Mouse (Mus musculus): Measurements from ENCODE around the gene Baz1b.

GRCm38 (mm10) chr5:135230186-135230585 is 43.1 kb downstream of the Baz1b start:
- no peak for TF ChIP-seq MYOD1 (IDR thresholded peaks at IDR 0.05; ENCODE audit: control insufficient read depth in 1 of 3, insufficient read length in 2 of 3, low read depth in 2 of 3)
- no peak for TF ChIP-seq TCF12 (IDR thresholded peaks at IDR 0.05; ENCODE audit: insufficient read depth, poor library complexity, severe bottlenecking)
- TF ChIP-seq SRF (IDR thresholded peaks at IDR 0.05; ENCODE audit: control insufficient read depth, insufficient read length, low read depth) = no peak
- no peak for TF ChIP-seq REST (IDR thresholded peaks at IDR 0.05; ENCODE audit: insufficient read depth, insufficient read length)
- no peak for TF ChIP-seq USF1 (IDR thresholded peaks at IDR 0.05; ENCODE audit: low read depth)
- no peak for TF ChIP-seq POLR2A (IDR thresholded peaks at IDR 0.05; ENCODE audit: insufficient read length, low read depth)
- no peak for TF ChIP-seq MAX (IDR thresholded peaks at IDR 0.05; ENCODE audit: low read depth)

Measured in myocyte (in vitro differentiated cells).